24 mouse cellular contexts compared by ENCODE assay signal in genomic region chr11:83604698-83605097, GRCm38 (mm10). TPM values are rescaled to one million over a fixed set of nuclear protein-coding genes. Genes with fewer than 3 reads are reported as not detected.
DNase-seq lines count a peak whose midpoint lies in the region; ATAC-seq lines count a peak whose summit lies in the region.
"Had no signal": no experiment of that assay in that cellular context is flagged by ENCODE, and none has a peak within 500 bp of the region (broad histone marks: within the 10 kb centered on the region; RNA-seq: fewer than 3 reads in every experiment).

No protein-coding gene starts in this region.

- intact Hi-C loops in heart, postnatal 14 days (cut with DNase I), result no loop called here

- 0 out of 2 replicates have a peak, but pooled peaks have one; percentile 2 for ATAC-seq in common myeloid progenitor, adult 5-6 weeks (replicated peaks; ENCODE audit: low read depth, poor library complexity, severe bottlenecking)
- peak; percentile 56; the same call in 1 of the 2 replicates for ATAC-seq in megakaryocyte progenitor cell, adult 5-6 weeks (replicated peaks; ENCODE audit: poor library complexity)
- ATAC-seq in hindbrain, embryonic 12.5 days (ENCODE audit: low FRiP score), result no peak
- ATAC-seq: forebrain, embryonic 13.5 days; intestine, embryonic 15.5 days had no signal

- no peak overlapping the region for H3K27ac ChIP-seq in heart, embryonic 10.5 days
- no peak overlapping the region for H3K27ac ChIP-seq in hindbrain, embryonic 12.5 days
- H3K27ac ChIP-seq: embryonic facial prominence, embryonic 10.5 days; forebrain, embryonic 13.5 days; hindbrain, embryonic 14.5 days; intestine, embryonic 15.5 days had no signal

- peak; percentile 66 for DNase-seq in heart, embryonic 10.5 days (ENCODE audit: low spot score)
- no peak for DNase-seq in heart, postnatal 14 days
- no peak for DNase-seq in layer of hippocampus, adult 9-10 months (ENCODE audit: low spot score)
- no peak for DNase-seq in adrenal gland, postnatal 10 days
- DNase-seq: adrenal gland, adult 8-10 months; cerebellum, adult 18-20 months; cerebellum, adult 9-11 months; cerebellum, postnatal 36 days; heart, postnatal 10 days had no signal

- no peaks in the 10 kb centered on the region for H3K4me1 ChIP-seq in heart, embryonic 10.5 days
- H3K4me1 ChIP-seq in hindbrain, embryonic 12.5 days, result no peaks in the 10 kb centered on the region
- H3K4me1 ChIP-seq: embryonic facial prominence, embryonic 10.5 days; forebrain, embryonic 13.5 days; intestine, embryonic 15.5 days had no signal

- no peak overlapping the region for H3K4me2 ChIP-seq in hindbrain, embryonic 12.5 days (replicated peaks)
- H3K4me2 ChIP-seq: forebrain, embryonic 13.5 days; hindbrain, embryonic 14.5 days; intestine, embryonic 15.5 days had no signal

- H3K36me3 ChIP-seq in heart, embryonic 10.5 days, result no peaks in the 10 kb centered on the region
- H3K36me3 ChIP-seq in hindbrain, embryonic 12.5 days, result no peaks in the 10 kb centered on the region
- H3K36me3 ChIP-seq: embryonic facial prominence, embryonic 10.5 days; intestine, embryonic 15.5 days had no signal

- H3K27me3 ChIP-seq in heart, embryonic 10.5 days (ENCODE audit: insufficient read depth, poor library complexity, severe bottlenecking), result no peaks in the 10 kb centered on the region
- no peaks in the 10 kb centered on the region for H3K27me3 ChIP-seq in hindbrain, embryonic 12.5 days
- H3K27me3 ChIP-seq: forebrain, embryonic 13.5 days; intestine, embryonic 15.5 days had no signal

- no peak overlapping the region for H3K4me3 ChIP-seq in heart, embryonic 10.5 days
- no peak overlapping the region for H3K4me3 ChIP-seq in hindbrain, embryonic 12.5 days
- H3K4me3 ChIP-seq: embryonic facial prominence, embryonic 10.5 days; forebrain, embryonic 13.5 days; intestine, embryonic 15.5 days had no signal

- no peak overlapping the region for H3K9ac ChIP-seq in hindbrain, embryonic 12.5 days
- H3K9ac ChIP-seq: forebrain, embryonic 13.5 days; hindbrain, embryonic 14.5 days; intestine, embryonic 15.5 days had no signal

- H3K9me3 ChIP-seq in heart, embryonic 10.5 days, result no peaks in the 10 kb centered on the region
- H3K9me3 ChIP-seq in hindbrain, embryonic 12.5 days (replicated peaks), result no peaks in the 10 kb centered on the region
- H3K9me3 ChIP-seq: embryonic facial prominence, embryonic 10.5 days; forebrain, embryonic 13.5 days; intestine, embryonic 15.5 days had no signal

- 78% methylated on average over 4 of the region's 4 CpGs for WGBS in heart, embryonic 10.5 days
- WGBS in hindbrain, embryonic 12.5 days, result 83% methylated on average over 4 of the region's 4 CpGs

RNA-seq across cellular contexts. Expression of gene Ccl6, which starts 11.8 kb away (rescaled TPM):
- 0.64 and 2.5 TPM in 2 replicates for polyA plus RNA-seq in heart, embryonic 10.5 days (2016; fragmentation: Nextera tagmentation; extraction: Ambion mirVana)
- total RNA-seq in heart, postnatal 14 days (2021), result 10 to 100 TPM in 1 of 2 experiments, 1 to 10 TPM in 1; 9.9 to 12.8 TPM
- 1.8 and 2.1 TPM in 2 replicates for total RNA-seq in common myeloid progenitor, adult 5-6 weeks (2017)
- total RNA-seq in megakaryocyte progenitor cell, adult 5-6 weeks (2015), result 13.6 and 25.2 TPM in 2 replicates
- total RNA-seq in megakaryocyte progenitor cell, adult 5-6 weeks (2017), result 13.3 and 15.1 TPM in 2 replicates
- 0.81 and 1.8 TPM in 2 replicates for polyA plus RNA-seq in hindbrain, embryonic 12.5 days (2016; fragmentation: Nextera tagmentation; extraction: Ambion mirVana)
- total RNA-seq in adrenal gland, postnatal 10 days (2021), result 10 to 100 TPM in 1 of 2 experiments, 1 to 10 TPM in 1; 6.6 to 12.9 TPM

RNA-seq across cellular contexts. Expression of gene Ccl9, which starts 26.3 kb away (rescaled TPM):
- 0.41 and 0.97 TPM in 2 replicates for polyA plus RNA-seq in heart, embryonic 10.5 days (2016; fragmentation: Nextera tagmentation; extraction: Ambion mirVana)
- 1 to 10 TPM; 7.9 to 8.9 TPM for total RNA-seq in heart, postnatal 14 days (2021)
- 81.3 and 91.6 TPM in 2 replicates for total RNA-seq in common myeloid progenitor, adult 5-6 weeks (2017)
- 149 and 197 TPM in 2 replicates for total RNA-seq in megakaryocyte progenitor cell, adult 5-6 weeks (2015)
- 97.7 and 108 TPM in 2 replicates for total RNA-seq in megakaryocyte progenitor cell, adult 5-6 weeks (2017)
- 1.3 and 1.7 TPM in 2 replicates for polyA plus RNA-seq in hindbrain, embryonic 12.5 days (2016; fragmentation: Nextera tagmentation; extraction: Ambion mirVana)
- total RNA-seq in adrenal gland, postnatal 10 days (2021), result 10 to 100 TPM in 1 of 2 experiments, 1 to 10 TPM in 1; 8.6 to 12.2 TPM

RNA-seq across cellular contexts. Expression of gene Rpl9-ps1, which starts 40.7 kb away (rescaled TPM):
- not detected in 2 replicates for polyA plus RNA-seq in heart, embryonic 10.5 days (2016; fragmentation: Nextera tagmentation; extraction: Ambion mirVana)
- not detected for total RNA-seq in heart, postnatal 14 days (2021)
- total RNA-seq in common myeloid progenitor, adult 5-6 weeks (2017), result 1.2 and 3.2 TPM in 2 replicates
- 0.44 and 1.2 TPM in 2 replicates for total RNA-seq in megakaryocyte progenitor cell, adult 5-6 weeks (2015)
- total RNA-seq in megakaryocyte progenitor cell, adult 5-6 weeks (2017), result not detected in 2 replicates
- polyA plus RNA-seq in hindbrain, embryonic 12.5 days (2016; fragmentation: Nextera tagmentation; extraction: Ambion mirVana), result not detected in 2 replicates
- not detected for total RNA-seq in adrenal gland, postnatal 10 days (2021)
- total RNA-seq: adrenal gland, adult 8-10 months; adrenal gland, postnatal 4 days; ES-E14; gastrocnemius, adult 8-10 months; gastrocnemius, postnatal 4 days; heart, adult 8-10 months; heart, postnatal 10 days; hematopoietic stem cell, adult 5-6 weeks had no signal
- polyA plus RNA-seq: embryonic facial prominence, embryonic 10.5 days; embryonic facial prominence, embryonic 14.5 days; forebrain, embryonic 13.5 days; heart, embryonic 14.5 days; hindbrain, embryonic 14.5 days; intestine, embryonic 15.5 days had no signal

RNA-seq across cellular contexts. Expression of gene Ccl3, which starts 44.5 kb away (rescaled TPM):
- 0.53 TPM in 1 of 2 replicates, not detected in the other for polyA plus RNA-seq in heart, embryonic 10.5 days (2016; fragmentation: Nextera tagmentation; extraction: Ambion mirVana)
- total RNA-seq in heart, postnatal 14 days (2021), result not detected
- total RNA-seq in common myeloid progenitor, adult 5-6 weeks (2017), result 183 and 212 TPM in 2 replicates
- total RNA-seq in megakaryocyte progenitor cell, adult 5-6 weeks (2015), result 99.8 and 229 TPM in 2 replicates
- 37.9 and 120 TPM in 2 replicates for total RNA-seq in megakaryocyte progenitor cell, adult 5-6 weeks (2017)
- polyA plus RNA-seq in hindbrain, embryonic 12.5 days (2016; fragmentation: Nextera tagmentation; extraction: Ambion mirVana), result 1.2 and 1.3 TPM in 2 replicates
- under 1 TPM in 1 of 2 experiments, not detected in 1; 0.36 TPM for total RNA-seq in adrenal gland, postnatal 10 days (2021)
- total RNA-seq: gastrocnemius, adult 8-10 months; gastrocnemius, postnatal 4 days; heart, adult 8-10 months had no signal

RNA-seq across cellular contexts. Expression of gene Ccl4, which starts 57.7 kb away (rescaled TPM):
- polyA plus RNA-seq in heart, embryonic 10.5 days (2016; fragmentation: Nextera tagmentation; extraction: Ambion mirVana), result not detected in 2 replicates
- not detected for total RNA-seq in heart, postnatal 14 days (2021)
- 55.0 and 99.0 TPM in 2 replicates for total RNA-seq in common myeloid progenitor, adult 5-6 weeks (2017)
- 19.6 and 29.1 TPM in 2 replicates for total RNA-seq in megakaryocyte progenitor cell, adult 5-6 weeks (2015)
- total RNA-seq in megakaryocyte progenitor cell, adult 5-6 weeks (2017), result 16.7 and 37.1 TPM in 2 replicates
- 0.46 TPM in 1 of 2 replicates, not detected in the other for polyA plus RNA-seq in hindbrain, embryonic 12.5 days (2016; fragmentation: Nextera tagmentation; extraction: Ambion mirVana)
- not detected for total RNA-seq in adrenal gland, postnatal 10 days (2021)
- total RNA-seq: ES-E14; gastrocnemius, adult 8-10 months; heart, adult 8-10 months; heart, postnatal 10 days had no signal
